Mouse (Mus musculus) neural tube, embryonic 11.5 days (tissue): ENCODE measurements around the gene Itga3. TPM values are rescaled to one million over a fixed set of nuclear protein-coding genes. Genes with fewer than 3 reads are reported as not detected.

Experiments
- ATAC-seq: fragments of 200-750 bp; cut with Nextera tagmentation; 2 replicates; pipeline ENCODE4 v1.8.0; 2017; ENCODE audit warnings: moderate number of reproducible peaks, mild to moderate bottlenecking, moderate TSS enrichment, moderate library complexity; ENCODE audit not compliant: insufficient read depth, low FRiP score, low TSS enrichment
- DNase-seq: peaks from one replicate; pipeline ENCODE4 v3.0.0-alpha.2; 2015; ENCODE audit warnings: low spot score
- H3K27ac ChIP-seq: fragments of 300-500 bp; sonication (generic); 2 replicates; pipeline ENCODE4 v1.5.1; 2014; ENCODE audit warnings: low read depth, mild to moderate bottlenecking, low read length
- H3K27me3 ChIP-seq: fragments of 300-500 bp; sonication (generic); 2 replicates; pipeline ENCODE4 v1.6.1; 2014; ENCODE audit warnings: mild to moderate bottlenecking, low read length, mixed read lengths; ENCODE audit not compliant: control insufficient read depth, insufficient read depth
- H3K36me3 ChIP-seq: fragments of 300-500 bp; sonication (generic); 2 replicates; pipeline ENCODE4 v1.6.1; 2014; ENCODE audit warnings: mild to moderate bottlenecking, low read length, moderate library complexity, mixed read lengths; ENCODE audit not compliant: control insufficient read depth, insufficient read depth
- H3K4me1 ChIP-seq: fragments of 300-500 bp; sonication (generic); 2 replicates; pipeline ENCODE4 v1.6.1; 2014; ENCODE audit warnings: low read length, mixed read lengths; ENCODE audit not compliant: control insufficient read depth, insufficient read depth
- H3K4me2 ChIP-seq: fragments of 300-500 bp; sonication (generic); 2 replicates; pipeline ENCODE4 v1.6.1; 2014; ENCODE audit warnings: low read depth, mild to moderate bottlenecking, moderate library complexity
- H3K4me3 ChIP-seq: fragments of 300-500 bp; sonication (generic); 2 replicates; pipeline ENCODE4 v1.5.1; 2014; ENCODE audit warnings: low read depth, low read length
- H3K9ac ChIP-seq: fragments of 300-500 bp; sonication (generic); 2 replicates; pipeline ENCODE4 v1.6.1; 2014; ENCODE audit warnings: mild to moderate bottlenecking, low read length
- H3K9me3 ChIP-seq: fragments of 300-500 bp; sonication (generic); 2 replicates; pipeline ENCODE4 v1.6.1; 2016; ENCODE audit warnings: low read length; ENCODE audit not compliant: control insufficient read depth
- WGBS: fragments of 180-500 bp; shearing (Covaris S2); extraction: QIAGEN DNeasy Blood & Tissue Kit; methylation state at CpG from one replicate; pipeline ENCODE4 v1.1.7; 2014; 5-methylcytosine and 5-hydroxymethylcytosine counted together
- polyA plus RNA-seq: library from polyadenylated mRNA; unstranded; fragments of >200 nt; fragmentation: Nextera tagmentation; extraction: Ambion mirVana; gene quantifications from 2 replicates; pipeline ENCODE4 v1.2.1, GENCODE M21; 2014

Gene Itga3
- polyA plus RNA-seq, 1 experiment from 2014 or later: 5.2 TPM

- Histone ChIP-seq H3K27ac (no peak overlapping the region), H3K9ac (no peak overlapping the region), H3K4me1 (no peaks in the 10 kb centered on the region), H3K4me2 (no peak overlapping the region), H3K4me3 (no peak overlapping the region), H3K36me3 (no peaks in the 10 kb centered on the region; the same call in 1 of the 2 replicates), H3K9me3 (no peaks in the 10 kb centered on the region), H3K27me3 (no peaks in the 10 kb centered on the region)
- DNase-seq: no peak
- WGBS: 22% methylated on average over 6 of the region's 6 CpGs
- ATAC-seq: no peak
Observed at GRCm38 (mm10) chr11:95032945-95033344, 43.7 kb downstream of the Itga3 start.

DNA sequence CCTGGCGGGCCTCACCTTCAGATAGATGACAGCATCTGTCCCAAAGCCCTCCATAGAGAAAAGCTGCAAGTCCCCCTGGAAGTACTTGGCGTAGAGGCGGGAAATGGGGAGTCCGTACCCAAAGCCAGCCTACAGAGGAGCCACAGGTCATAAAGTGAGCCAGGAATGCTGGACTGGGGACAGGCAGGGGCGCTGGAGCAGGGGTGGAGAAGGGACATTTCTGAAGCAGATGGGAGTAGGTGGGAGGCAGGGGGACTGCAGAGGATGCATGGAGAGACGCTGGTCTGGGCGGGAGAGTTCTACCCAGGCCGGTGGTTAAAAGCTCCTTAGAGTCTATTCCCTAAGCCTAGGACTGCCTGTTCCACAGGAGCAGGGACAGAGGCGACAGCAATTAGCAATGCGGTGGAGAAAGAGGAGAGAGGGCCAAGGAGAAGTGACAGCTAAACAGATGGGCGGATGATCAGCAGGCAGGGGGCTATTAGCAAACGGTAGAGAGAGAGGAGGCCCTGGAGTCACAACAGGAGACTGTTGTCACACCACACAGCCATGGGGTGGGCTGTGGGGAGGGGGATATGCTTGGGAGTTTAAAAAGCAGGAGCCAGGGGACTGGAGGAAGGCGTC is 48.6 kb downstream of the Itga3 start:
- DNase-seq (no peak), ATAC-seq (no peak)
- H3K27me3 ChIP-seq: no peaks in the 10 kb centered on the region
- no peaks in the 10 kb centered on the region for H3K9me3 ChIP-seq
- peaks cover 7% of the 10 kb centered on the region for H3K36me3 ChIP-seq
- H3K27ac ChIP-seq: no peak overlapping the region
- 24% methylated on average over 13 of the region's 13 CpGs for WGBS
- H3K4me1 ChIP-seq: no peaks in the 10 kb centered on the region
- H3K4me3 ChIP-seq: no peak overlapping the region
- no peak overlapping the region for H3K4me2 ChIP-seq
- H3K9ac ChIP-seq: no peak overlapping the region

DNA sequence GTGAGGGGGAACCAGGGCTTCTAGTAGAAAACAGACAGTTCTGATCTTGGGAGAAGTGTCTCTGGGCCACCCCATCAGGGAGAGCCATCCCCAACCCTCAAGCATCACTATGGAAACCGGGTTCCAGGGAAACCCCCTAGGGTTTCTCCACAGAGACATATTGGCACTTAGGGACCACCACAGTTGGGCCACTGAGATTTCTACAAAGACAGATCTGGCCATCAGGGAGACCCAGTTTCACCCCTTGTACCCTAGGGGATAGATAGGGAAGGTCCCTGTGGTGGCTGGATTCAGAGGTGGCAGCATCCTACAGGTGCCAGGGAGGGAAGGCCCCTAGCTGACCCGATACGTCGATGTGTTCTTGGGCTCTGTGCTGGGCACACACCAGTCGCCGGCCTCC is 49.8 kb downstream of the Itga3 start:
- Histone ChIP-seq H3K27ac (no peak overlapping the region), H3K4me3 (no peak overlapping the region), H3K36me3 (peaks cover 14% of the 10 kb centered on the region), H3K9me3 (no peaks in the 10 kb centered on the region), H3K4me2 (no peak overlapping the region), H3K4me1 (no peaks in the 10 kb centered on the region), H3K9ac (no peak overlapping the region), H3K27me3 (no peaks in the 10 kb centered on the region)
- 91% methylated on average over 6 of the region's 6 CpGs for WGBS
- DNase-seq (no peak), ATAC-seq (no peak)

DNA sequence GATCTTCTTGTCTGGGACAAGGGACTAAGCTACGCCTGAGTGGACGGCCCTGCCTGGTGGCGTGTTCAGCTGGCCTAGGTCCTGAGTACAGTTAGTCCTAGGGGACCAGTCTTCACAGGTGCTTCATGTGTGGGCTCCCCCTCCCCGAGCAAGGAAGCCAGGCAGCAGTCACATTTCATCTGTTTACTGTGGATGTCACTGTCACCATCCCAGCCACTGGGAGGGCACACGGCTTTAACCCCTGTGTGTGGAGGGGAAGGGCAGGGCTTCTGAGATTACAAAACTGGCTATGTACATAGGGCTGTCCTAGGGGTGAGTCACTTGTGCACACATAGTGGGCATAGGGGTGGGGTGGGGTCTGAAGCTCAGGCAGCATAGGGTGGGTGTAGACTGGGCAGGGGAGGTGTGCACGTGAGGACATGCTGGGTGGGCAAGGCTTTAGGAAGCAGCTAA is 50.5 kb downstream of the Itga3 start:
- ATAC-seq: no peak
- no peak overlapping the region for H3K27ac ChIP-seq
- 82% methylated on average over 6 of the region's 6 CpGs for WGBS
- H3K9ac ChIP-seq: no peak overlapping the region
- H3K4me2 ChIP-seq: no peak overlapping the region
- H3K27me3 ChIP-seq: no peaks in the 10 kb centered on the region
- H3K9me3 ChIP-seq: no peaks in the 10 kb centered on the region
- no peak overlapping the region for H3K4me3 ChIP-seq
- H3K4me1 ChIP-seq: no peaks in the 10 kb centered on the region
- no peak for DNase-seq
- peaks cover 20% of the 10 kb centered on the region for H3K36me3 ChIP-seq

DNA sequence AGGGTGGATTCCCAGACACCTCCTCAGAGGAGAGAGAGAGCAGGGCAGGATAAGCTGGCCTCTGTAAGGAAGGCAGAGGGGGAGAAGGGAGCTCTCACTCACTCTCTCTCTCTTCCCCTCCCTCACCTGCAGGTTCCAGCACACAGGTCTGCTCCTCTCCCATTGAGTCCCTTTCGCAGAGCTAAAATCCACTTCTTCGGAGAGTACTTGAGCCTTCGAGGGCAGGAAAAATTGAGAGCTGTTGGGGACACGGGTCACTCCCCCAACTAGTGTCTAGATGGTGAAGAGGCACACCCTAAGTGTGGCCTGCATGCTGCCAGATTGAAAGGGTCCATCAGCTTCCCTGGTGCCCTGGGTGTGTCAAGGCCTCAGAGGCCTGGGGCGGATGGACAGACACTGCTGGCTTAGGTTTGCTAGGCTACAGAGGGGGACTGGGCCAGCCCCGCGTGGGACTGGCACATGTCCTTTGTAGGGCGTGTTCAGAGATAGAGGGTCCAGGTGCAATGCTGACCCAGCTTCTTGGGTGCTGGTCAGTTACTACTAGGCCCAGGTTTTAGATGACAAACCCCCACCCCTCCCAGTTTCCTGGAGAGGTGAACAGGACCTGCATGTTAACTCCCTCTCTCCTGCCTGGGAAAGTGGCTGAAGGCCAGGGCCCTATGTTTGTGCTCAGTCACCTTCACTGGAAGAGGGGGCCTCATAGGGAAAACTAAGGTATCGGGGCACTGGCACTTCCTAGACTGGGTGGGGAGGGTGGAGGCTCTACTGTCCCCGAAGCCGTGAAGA is 51.2 kb downstream of the Itga3 start:
- no peak for ATAC-seq
- no peaks in the 10 kb centered on the region for H3K4me1 ChIP-seq
- H3K27me3 ChIP-seq: no peaks in the 10 kb centered on the region
- no peaks in the 10 kb centered on the region for H3K9me3 ChIP-seq
- no peak overlapping the region for H3K9ac ChIP-seq
- H3K27ac ChIP-seq: no peak overlapping the region
- no peak overlapping the region for H3K4me2 ChIP-seq
- peaks cover 21% of the 10 kb centered on the region for H3K36me3 ChIP-seq
- no peak overlapping the region for H3K4me3 ChIP-seq
- no peak for DNase-seq
- whole genome bisulfite sequencing: 88% methylated on average over 11 of the region's 11 CpGs

- no peaks in the 10 kb centered on the region for H3K9me3 ChIP-seq
- H3K4me2 ChIP-seq: no peak overlapping the region
- no peak overlapping the region for H3K9ac ChIP-seq
- peaks cover 24% of the 10 kb centered on the region for H3K36me3 ChIP-seq
- ATAC-seq (no peak), DNase-seq (no peak)
- no peak overlapping the region for H3K27ac ChIP-seq
- 68% methylated on average over 26 of the region's 29 CpGs for WGBS
- no peaks in the 10 kb centered on the region for H3K27me3 ChIP-seq
- no peaks in the 10 kb centered on the region for H3K4me1 ChIP-seq
- no peak overlapping the region for H3K4me3 ChIP-seq
Observed at GRCm38 (mm10) chr11:95024439-95025184, 52.0 kb downstream of the Itga3 start.

GRCm38 (mm10) chr11:95023481-95023880 is 53.1 kb downstream of the Itga3 start:
- ATAC-seq: no peak
- H3K4me2 ChIP-seq: no peak overlapping the region
- H3K4me1 ChIP-seq: no peaks in the 10 kb centered on the region
- H3K9ac ChIP-seq: no peak overlapping the region
- no peaks in the 10 kb centered on the region for H3K9me3 ChIP-seq
- H3K4me3 ChIP-seq: no peak overlapping the region
- peaks cover 24% of the 10 kb centered on the region for H3K36me3 ChIP-seq
- H3K27ac ChIP-seq: no peak overlapping the region
- no peaks in the 10 kb centered on the region for H3K27me3 ChIP-seq
- 93% methylated on average over 9 of the region's 9 CpGs for WGBS
- DNase-seq: no peak

DNA sequence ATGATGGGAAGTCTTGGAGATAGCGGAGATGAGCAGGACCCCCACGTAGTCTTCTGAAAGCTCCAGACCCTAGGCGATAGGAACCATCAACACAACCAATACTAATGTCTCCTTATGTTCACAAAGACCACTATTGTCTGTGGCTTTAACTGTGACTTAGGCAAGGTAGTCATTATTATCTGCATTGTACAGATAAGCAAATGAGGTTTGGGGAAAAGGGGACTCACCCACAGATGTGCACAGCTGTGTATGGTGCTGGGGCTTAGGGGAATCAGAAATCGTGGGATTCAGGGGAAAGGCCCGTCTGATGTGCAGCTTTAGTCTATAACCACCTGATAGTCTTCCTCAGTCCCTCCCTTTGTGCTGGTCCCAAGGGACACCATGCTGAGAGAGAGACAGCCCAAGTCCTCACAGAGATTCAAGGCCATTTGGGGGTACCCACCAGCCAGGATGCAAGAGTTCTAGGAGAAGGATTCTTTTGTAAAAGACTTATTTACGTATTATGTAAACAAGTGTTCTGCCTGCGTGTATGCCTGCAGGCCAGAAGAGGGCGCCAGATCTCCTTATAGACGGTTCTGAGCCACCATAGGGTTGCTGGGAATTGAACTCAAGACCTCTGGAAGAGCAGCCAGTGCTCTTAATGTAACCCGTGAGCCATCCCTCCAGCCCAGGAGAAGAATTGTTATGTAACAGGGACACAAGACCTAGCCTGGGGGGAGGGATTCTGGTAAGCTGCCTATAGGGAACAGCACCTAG is 54.2 kb downstream of the Itga3 start:
- no peaks in the 10 kb centered on the region for H3K27me3 ChIP-seq
- H3K9me3 ChIP-seq: no peaks in the 10 kb centered on the region
- DNase-seq (no peak), ATAC-seq (no peak)
- H3K27ac ChIP-seq: no peak overlapping the region
- peaks cover 25% of the 10 kb centered on the region for H3K36me3 ChIP-seq
- H3K9ac ChIP-seq: no peak overlapping the region
- no peak overlapping the region for H3K4me2 ChIP-seq
- no peak overlapping the region for H3K4me3 ChIP-seq
- H3K4me1 ChIP-seq: no peaks in the 10 kb centered on the region
- 80% methylated on average over 10 of the region's 10 CpGs for WGBS
